Mouse (Mus musculus) hindbrain, embryonic 13.5 days (tissue): ENCODE measurements around the gene AI464131. TPM values are rescaled to one million over a fixed set of nuclear protein-coding genes. Genes with fewer than 3 reads are reported as not detected.
A peak's percentile ranks its signal among the peaks of the same experiment; 100 is the strongest.

Experiments
- ATAC-seq: fragments of 200-750 bp; cut with Nextera tagmentation; 2 replicates; pipeline ENCODE4 v1.8.0; 2017; ENCODE audit warnings: moderate TSS enrichment; ENCODE audit not compliant: low FRiP score
- H3K27ac ChIP-seq: fragments of 300-500 bp; sonication (generic); 2 replicates; pipeline ENCODE4 v1.5.1; 2015; ENCODE audit warnings: inconsistent platforms, mild to moderate bottlenecking, moderate library complexity
- H3K27me3 ChIP-seq: fragments of 300-500 bp; sonication (generic); 2 replicates; pipeline ENCODE4 v1.6.1; 2015; ENCODE audit warnings: mild to moderate bottlenecking, inconsistent platforms
- H3K36me3 ChIP-seq: fragments of 300-500 bp; sonication (generic); 2 replicates; pipeline ENCODE4 v1.6.1; 2015; ENCODE audit warnings: mild to moderate bottlenecking, inconsistent platforms
- H3K4me1 ChIP-seq: fragments of 300-500 bp; sonication (generic); replicated peaks from 2 replicates; pipeline ENCODE4 v1.6.1; 2015; ENCODE audit warnings: inconsistent platforms
- H3K4me2 ChIP-seq: fragments of 300-500 bp; sonication (generic); 2 replicates; pipeline ENCODE4 v1.6.1; 2015; ENCODE audit warnings: inconsistent platforms, mild to moderate bottlenecking, moderate library complexity
- H3K4me3 ChIP-seq: fragments of 300-500 bp; sonication (generic); 2 replicates; pipeline ENCODE4 v1.5.1; 2015; ENCODE audit warnings: mild to moderate bottlenecking, inconsistent platforms
- H3K9ac ChIP-seq: fragments of 300-500 bp; sonication (generic); 2 replicates; pipeline ENCODE4 v1.6.1; 2015; ENCODE audit warnings: mild to moderate bottlenecking, inconsistent platforms
- H3K9me3 ChIP-seq: fragments of 300-500 bp; sonication (generic); 2 replicates; pipeline ENCODE4 v1.6.1; 2016; ENCODE audit warnings: inconsistent platforms
- WGBS: fragments of 180-500 bp; shearing (Covaris S2); methylation state at CpG from one replicate; pipeline ENCODE4 v1.1.7; 2015; 5-methylcytosine and 5-hydroxymethylcytosine counted together
- polyA plus RNA-seq: library from polyadenylated mRNA; unstranded; fragments of >200 nt; fragmentation: Nextera tagmentation; extraction: Ambion mirVana; gene quantifications from 2 replicates; pipeline ENCODE4 v1.2.1, GENCODE M21; 2015

The AI464131 gene
- polyA plus RNA-seq, result 7.0 TPM in 2 replicates

DNA sequence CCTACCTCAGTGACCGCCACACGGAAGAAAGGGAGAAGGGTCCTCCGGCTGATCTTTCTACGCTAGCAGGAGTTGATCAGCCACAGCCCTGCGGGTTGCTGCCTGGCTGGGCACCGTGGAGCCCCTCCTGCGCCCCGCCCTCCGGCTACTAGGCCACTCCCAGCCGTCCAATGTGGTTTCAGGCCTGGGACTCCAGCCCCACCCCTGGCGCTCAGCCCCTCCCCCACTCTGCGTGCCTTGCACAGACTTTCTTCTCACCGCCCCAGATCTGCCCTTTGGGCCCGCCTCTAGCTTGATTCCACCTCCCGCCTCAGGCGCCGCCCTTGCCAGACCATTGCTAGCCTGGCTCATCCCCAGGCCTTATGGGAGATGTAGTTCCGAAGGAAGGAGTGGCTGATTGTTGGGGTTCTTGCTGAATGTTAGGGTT, at the start of gene AI464131:
TSS of gene AI464131 (minus strand) at position 91 of the 427 bp plus-strand sequence.
- under 1% methylated on average over 17 of the region's 18 CpGs for WGBS
- H3K4me3 ChIP-seq, result peak within 1 kb of the TSS; percentile 37
- no peaks in the 10 kb centered on the region for H3K9me3 ChIP-seq
- peaks cover 58% of the 10 kb centered on the region for H3K4me1 ChIP-seq
- no peaks in the 10 kb centered on the region for H3K36me3 ChIP-seq
- H3K27me3 ChIP-seq, result peaks cover 48% of the 10 kb centered on the region
- peak within 1 kb of the TSS; percentile 44 for H3K9ac ChIP-seq
- peak within 1 kb of the TSS; percentile 24; the same call in 1 of the 2 replicates for H3K27ac ChIP-seq
- peak; percentile 84 for ATAC-seq
- peak within 1 kb of the TSS; percentile 55 for H3K4me2 ChIP-seq

DNA sequence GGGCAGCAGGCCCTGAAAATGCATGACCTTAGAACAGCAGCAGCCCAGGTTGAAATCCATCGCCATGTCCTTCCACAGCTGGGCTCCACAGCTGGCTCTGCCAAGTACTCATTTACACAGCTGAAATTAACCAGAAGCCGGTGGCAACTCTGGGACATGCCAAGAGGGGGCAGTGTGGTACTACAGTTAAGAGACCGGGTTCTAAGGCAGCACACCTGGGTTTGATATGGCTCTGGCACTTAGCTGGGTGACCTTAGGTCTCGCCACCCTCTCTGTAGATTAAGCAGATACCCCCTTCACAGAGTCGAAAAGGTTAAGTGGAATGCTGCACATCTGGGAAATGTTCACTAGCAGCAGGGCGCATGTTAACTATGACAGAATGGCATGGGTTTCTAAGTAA, 49.7 kb upstream of the AI464131 start:
- ATAC-seq, result 0 out of 2 replicates have a peak, but pooled peaks have one; percentile 21
- Histone ChIP-seq H3K27ac (no peak overlapping the region), H3K9me3 (no peaks in the 10 kb centered on the region), H3K9ac (no peak overlapping the region), H3K4me2 (no peak overlapping the region), H3K36me3 (no peaks in the 10 kb centered on the region), H3K27me3 (no peaks in the 10 kb centered on the region), H3K4me1 (peaks cover 41% of the 10 kb centered on the region), H3K4me3 (no peak overlapping the region)
- WGBS, result 43% methylated on average over 6 of the region's 6 CpGs

DNA sequence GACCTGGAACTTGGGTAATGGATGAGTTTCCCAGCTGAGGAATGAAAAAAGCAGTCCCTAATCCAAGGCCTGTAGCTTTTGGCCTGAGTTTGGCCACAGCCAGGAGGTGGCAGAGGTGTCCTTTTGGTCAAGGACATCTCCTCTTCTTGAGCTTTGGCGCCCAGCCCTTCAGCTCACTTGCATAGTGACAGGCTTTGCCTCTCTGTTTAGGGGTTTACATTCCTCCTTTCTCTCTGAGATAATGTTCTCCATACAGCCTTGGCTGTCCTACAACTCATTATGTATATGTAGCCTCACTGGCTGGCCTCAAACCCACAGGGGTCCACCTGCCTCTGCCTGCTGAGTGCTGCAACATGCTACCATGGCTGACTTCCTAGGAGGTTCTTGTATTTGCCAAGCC, 44.2 kb upstream of the AI464131 start:
- no peak for ATAC-seq
- Histone ChIP-seq H3K4me1 (peaks cover 45% of the 10 kb centered on the region), H3K9ac (no peak overlapping the region), H3K4me2 (no peak overlapping the region), H3K27ac (no peak overlapping the region), H3K4me3 (no peak overlapping the region), H3K9me3 (no peaks in the 10 kb centered on the region), H3K36me3 (no peaks in the 10 kb centered on the region), H3K27me3 (no peaks in the 10 kb centered on the region)
- WGBS, result 76% methylated on average over 1 of the region's 1 CpGs

- Histone ChIP-seq H3K9me3 (no peaks in the 10 kb centered on the region), H3K9ac (no peak overlapping the region), H3K27me3 (no peaks in the 10 kb centered on the region), H3K4me3 (no peak overlapping the region), H3K4me2 (no peak overlapping the region), H3K27ac (0 out of 2 replicates have a peak overlapping the region, but pooled peaks have one; percentile 58), H3K36me3 (no peaks in the 10 kb centered on the region), H3K4me1 (peaks cover 47% of the 10 kb centered on the region)
- WGBS, result 25% methylated on average over 8 of the region's 8 CpGs
- 0 out of 2 replicates have a peak, but pooled peaks have one; percentile 24 for ATAC-seq
Measured at GRCm38 (mm10) chr4:41545985-41546384, 43.1 kb upstream of the AI464131 start.

GRCm38 (mm10) chr4:41542136-41542535, 39.3 kb upstream of the AI464131 start:
- no peak for ATAC-seq

DNA sequence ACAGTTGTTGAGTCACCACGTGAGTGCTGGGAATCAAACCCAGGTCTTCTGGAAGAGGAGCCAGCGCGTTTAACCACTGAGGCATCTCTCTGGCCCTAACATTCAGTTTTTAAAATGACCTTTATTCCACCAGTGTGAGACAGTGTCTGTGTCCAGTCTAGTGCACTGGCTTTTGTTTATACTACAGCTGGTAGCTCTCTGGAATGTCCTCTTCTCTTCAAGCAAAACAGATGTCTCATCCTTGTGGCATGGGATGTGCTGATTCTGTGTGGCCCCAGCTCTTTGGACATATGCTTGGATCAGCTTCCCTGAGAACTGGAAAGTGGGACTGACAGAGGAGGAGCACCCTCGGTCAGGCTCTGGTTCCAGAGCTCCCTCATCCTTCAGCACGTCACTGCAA, 32.0 kb upstream of the AI464131 start:
- WGBS, result 74% methylated on average over 5 of the region's 5 CpGs
- H3K9ac ChIP-seq, result no peak overlapping the region
- H3K4me3 ChIP-seq, result no peak overlapping the region
- ATAC-seq, result no peak
- no peaks in the 10 kb centered on the region for H3K9me3 ChIP-seq
- H3K4me2 ChIP-seq, result no peak overlapping the region
- H3K36me3 ChIP-seq, result peaks cover 11% of the 10 kb centered on the region; the same call in 1 of the 2 replicates
- no peaks in the 10 kb centered on the region for H3K27me3 ChIP-seq
- peaks cover 24% of the 10 kb centered on the region for H3K4me1 ChIP-seq
- H3K27ac ChIP-seq, result no peak overlapping the region

More at GRCm38 (mm10) chr4:41542136-41542535, 39.3 kb upstream of the AI464131 start:
- Histone ChIP-seq H3K9me3 (no peaks in the 10 kb centered on the region), H3K27ac (peak overlapping the region; percentile 71), H3K4me3 (no peak overlapping the region), H3K36me3 (peaks cover 11% of the 10 kb centered on the region; the same call in 1 of the 2 replicates), H3K27me3 (no peaks in the 10 kb centered on the region), H3K4me1 (peaks cover 40% of the 10 kb centered on the region), H3K4me2 (no peak overlapping the region), H3K9ac (no peak overlapping the region)
- 68% methylated on average over 8 of the region's 8 CpGs for WGBS

DNA sequence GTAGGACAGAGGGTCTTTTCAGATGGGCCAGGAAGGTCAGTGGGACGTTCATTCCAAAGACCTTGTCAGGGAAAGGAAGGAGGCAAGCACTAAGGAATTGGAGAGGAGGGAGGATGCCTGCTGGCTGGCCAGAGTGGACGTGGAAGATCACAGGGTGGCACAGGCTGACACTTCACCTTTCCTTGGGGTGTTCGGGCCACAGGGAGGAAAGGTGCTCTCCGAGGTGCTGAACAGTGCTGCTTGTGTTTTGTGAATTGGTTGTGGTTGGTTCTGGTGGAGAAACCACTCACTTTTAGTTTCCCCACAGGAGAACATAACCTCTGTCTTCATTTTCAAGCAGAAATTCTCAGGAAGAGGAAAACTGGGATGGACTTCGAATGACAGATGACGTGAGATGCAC, 29.5 kb upstream of the AI464131 start:
- H3K36me3 ChIP-seq, result 0 out of 2 replicates have a peak, but pooled peaks cover under 1% of the 10 kb centered on the region

DNA sequence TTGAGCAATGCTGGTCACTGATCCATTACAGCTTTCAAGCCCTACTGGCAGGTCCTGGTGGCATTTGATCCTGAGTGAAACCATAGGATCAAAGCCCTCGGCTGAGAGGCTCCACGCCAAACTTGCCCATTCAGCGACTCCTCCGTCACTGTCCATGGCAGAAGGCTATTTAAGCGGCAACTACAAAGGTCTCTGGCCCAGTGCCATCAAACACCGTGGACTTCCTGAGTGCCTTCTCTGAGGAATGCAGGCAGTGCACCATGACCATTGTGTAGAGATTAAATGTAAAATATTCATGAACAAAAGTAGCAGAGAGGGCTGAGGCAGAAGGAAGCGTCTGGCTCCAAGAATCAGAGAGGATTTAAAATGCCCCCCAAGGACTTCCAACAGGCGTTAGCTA, 25.1 kb upstream of the AI464131 start:
- no peaks in the 10 kb centered on the region for H3K9me3 ChIP-seq
- H3K27me3 ChIP-seq, result no peaks in the 10 kb centered on the region
- no peak overlapping the region for H3K4me2 ChIP-seq
- H3K4me3 ChIP-seq, result no peak overlapping the region
- peak overlapping the region; percentile 29; the same call in 1 of the 2 replicates for H3K9ac ChIP-seq
- H3K36me3 ChIP-seq, result peaks cover 4% of the 10 kb centered on the region; the same call in 1 of the 2 replicates
- no peak for ATAC-seq
- WGBS, result 12% methylated on average over 8 of the region's 8 CpGs
- peaks cover 59% of the 10 kb centered on the region for H3K4me1 ChIP-seq
- peak overlapping the region; percentile 61 for H3K27ac ChIP-seq

More for the DNA sequence above, 29.5 kb upstream of the AI464131 start:
- Histone ChIP-seq H3K9me3 (no peaks in the 10 kb centered on the region), H3K27ac (no peak overlapping the region), H3K4me1 (peaks cover 43% of the 10 kb centered on the region), H3K4me2 (no peak overlapping the region), H3K9ac (no peak overlapping the region), H3K27me3 (no peaks in the 10 kb centered on the region), H3K4me3 (no peak overlapping the region)
- ATAC-seq, result no peak
- 41% methylated on average over 6 of the region's 6 CpGs for WGBS

- Histone ChIP-seq H3K4me3 (no peak overlapping the region), H3K4me1 (peaks cover 56% of the 10 kb centered on the region), H3K27me3 (no peaks in the 10 kb centered on the region), H3K4me2 (peak overlapping the region; percentile 13; the same call in 1 of the 2 replicates), H3K9ac (peak overlapping the region; percentile 61), H3K27ac (peak overlapping the region; percentile 50), H3K36me3 (peaks cover 4% of the 10 kb centered on the region; the same call in 1 of the 2 replicates), H3K9me3 (no peaks in the 10 kb centered on the region)
- 6% methylated on average over 13 of the region's 13 CpGs for WGBS
- 0 out of 2 replicates have a peak, but pooled peaks have one; percentile 5 for ATAC-seq
Measured at GRCm38 (mm10) chr4:41527076-41527475, 24.2 kb upstream of the AI464131 start.

DNA sequence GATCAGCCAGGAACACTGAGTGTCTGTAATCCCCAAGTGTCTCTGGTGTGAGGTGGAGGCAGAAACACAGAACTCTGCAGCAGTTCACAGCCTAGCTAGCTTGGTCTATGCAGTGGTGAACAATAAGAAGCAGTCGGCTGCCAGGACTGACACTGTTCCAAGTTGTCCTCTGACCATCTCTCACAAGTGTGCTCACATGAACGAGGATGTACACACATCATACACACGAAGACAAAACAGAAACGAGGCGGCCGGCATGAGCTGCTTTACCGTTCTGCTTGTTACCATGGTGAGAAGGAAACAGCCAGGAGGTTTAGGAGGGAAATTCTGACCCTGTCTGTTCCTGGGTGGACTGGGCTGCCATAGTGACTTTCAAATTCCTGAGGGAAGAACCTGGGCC, 23.7 kb upstream of the AI464131 start:
- peak overlapping the region; percentile 50 for H3K27ac ChIP-seq
- ATAC-seq, result peak; percentile 22; the same call in 1 of the 2 replicates
- H3K4me3 ChIP-seq, result no peak overlapping the region
- H3K9me3 ChIP-seq, result no peaks in the 10 kb centered on the region
- 11% methylated on average over 7 of the region's 7 CpGs for WGBS
- peaks cover 51% of the 10 kb centered on the region for H3K4me1 ChIP-seq
- no peaks in the 10 kb centered on the region for H3K27me3 ChIP-seq
- peak overlapping the region; percentile 61 for H3K9ac ChIP-seq
- H3K4me2 ChIP-seq, result 0 out of 2 replicates have a peak overlapping the region, but pooled peaks have one; percentile 13
- peaks cover 7% of the 10 kb centered on the region for H3K36me3 ChIP-seq

- peaks cover 16% of the 10 kb centered on the region for H3K36me3 ChIP-seq
- WGBS, result 71% methylated on average over 9 of the region's 9 CpGs
- H3K4me1 ChIP-seq, result peaks cover 40% of the 10 kb centered on the region
- no peak overlapping the region for H3K4me3 ChIP-seq
- no peak overlapping the region for H3K27ac ChIP-seq
- H3K27me3 ChIP-seq, result no peaks in the 10 kb centered on the region
- no peak for ATAC-seq
- H3K9ac ChIP-seq, result no peak overlapping the region
- no peak overlapping the region for H3K4me2 ChIP-seq
- H3K9me3 ChIP-seq, result no peaks in the 10 kb centered on the region
Measured at GRCm38 (mm10) chr4:41524829-41525228, 22.0 kb upstream of the AI464131 start.

GRCm38 (mm10) chr4:41523839-41524238, 21.0 kb upstream of the AI464131 start:
- H3K27ac ChIP-seq, result no peak overlapping the region
- no peak for ATAC-seq
- peaks cover 35% of the 10 kb centered on the region for H3K4me1 ChIP-seq
- WGBS, result 79% methylated on average over 7 of the region's 7 CpGs
- peaks cover 26% of the 10 kb centered on the region for H3K36me3 ChIP-seq
- H3K4me2 ChIP-seq, result no peak overlapping the region
- H3K9me3 ChIP-seq, result no peaks in the 10 kb centered on the region
- H3K9ac ChIP-seq, result no peak overlapping the region
- no peak overlapping the region for H3K4me3 ChIP-seq
- H3K27me3 ChIP-seq, result no peaks in the 10 kb centered on the region

DNA sequence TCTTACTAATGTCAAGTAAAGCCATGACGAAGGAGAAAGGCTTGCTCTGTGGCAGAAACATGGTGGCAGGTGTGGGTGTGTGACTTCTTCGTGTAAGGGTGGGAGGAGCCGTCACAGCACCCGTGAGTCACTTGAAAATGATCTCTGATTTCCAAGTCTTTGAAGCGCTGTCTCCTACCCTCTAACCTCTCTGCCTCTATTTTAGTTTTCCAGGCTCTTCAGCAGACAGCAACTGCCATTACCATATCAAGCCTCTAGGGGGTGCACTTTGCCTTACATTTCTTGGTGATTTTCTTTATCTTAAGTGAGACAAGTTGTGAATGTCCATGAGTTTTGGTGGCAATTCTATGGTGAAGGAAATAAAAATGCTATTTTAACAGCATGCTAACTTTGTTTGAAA, 19.9 kb upstream of the AI464131 start:
- Histone ChIP-seq H3K27me3 (no peaks in the 10 kb centered on the region), H3K27ac (no peak overlapping the region)
- WGBS, result 63% methylated on average over 5 of the region's 5 CpGs

More for the DNA sequence above, 19.9 kb upstream of the AI464131 start:
- Histone ChIP-seq H3K36me3 (peaks cover 34% of the 10 kb centered on the region), H3K9ac (no peak overlapping the region), H3K4me2 (no peak overlapping the region), H3K4me1 (peaks cover 24% of the 10 kb centered on the region), H3K9me3 (no peaks in the 10 kb centered on the region), H3K4me3 (no peak overlapping the region)
- ATAC-seq, result no peak
